Mouse (Mus musculus) midbrain, embryonic 12.5 days (tissue): ENCODE measurements at regions not wholly inside any gene's neighbourhood (a gene's known extent, or its start where the extent isn't known, plus 50 kb on each side); places are given as distances from the start of the nearest gene placed in this dataset.

Experiments used
- ATAC-seq: fragments of 200-750 bp; cut with Nextera tagmentation; 2 replicates; pipeline ENCODE4 v1.8.0; 2017; ENCODE audit warnings: low read depth, moderate TSS enrichment, moderate library complexity; ENCODE audit not compliant: low FRiP score
- H3K27ac ChIP-seq: fragments of 300-500 bp; sonication (generic); replicated peaks from 2 replicates; pipeline ENCODE4 v1.5.1; 2016; ENCODE audit warnings: mild to moderate bottlenecking
- H3K27me3 ChIP-seq: fragments of 300-500 bp; sonication (generic); 2 replicates; pipeline ENCODE4 v1.6.1; 2016; ENCODE audit warnings: mild to moderate bottlenecking
- H3K36me3 ChIP-seq: fragments of 300-500 bp; sonication (generic); 2 replicates; pipeline ENCODE4 v1.6.1; 2016
- H3K4me1 ChIP-seq: fragments of 300-500 bp; sonication (generic); 2 replicates; pipeline ENCODE4 v1.6.1; 2016
- H3K4me2 ChIP-seq: fragments of 300-500 bp; sonication (generic); replicated peaks from 2 replicates; pipeline ENCODE4 v1.6.1; 2016; ENCODE audit warnings: mild to moderate bottlenecking, moderate library complexity
- H3K4me3 ChIP-seq: fragments of 300-500 bp; sonication (generic); 2 replicates; pipeline ENCODE4 v1.5.1; 2016; ENCODE audit warnings: mild to moderate bottlenecking
- H3K9ac ChIP-seq: fragments of 300-500 bp; sonication (generic); replicated peaks from 2 replicates; pipeline ENCODE4 v1.6.1; 2016; ENCODE audit warnings: mild to moderate bottlenecking, moderate library complexity
- H3K9me3 ChIP-seq: fragments of 300-500 bp; sonication (generic); 2 replicates; pipeline ENCODE4 v1.6.1; 2016; ENCODE audit warnings: mild to moderate bottlenecking
- WGBS: fragments of 180-500 bp; shearing (Covaris S2); methylation state at CpG from one replicate; pipeline ENCODE4 v1.1.7; 2016; 5-methylcytosine and 5-hydroxymethylcytosine counted together

- no peak overlapping the region for H3K27ac ChIP-seq
- ATAC-seq, result no peak
- H3K4me2 ChIP-seq, result no peak overlapping the region
- no peaks in the 10 kb centered on the region for H3K36me3 ChIP-seq
- peaks cover 6% of the 10 kb centered on the region; the same call in 1 of the 2 replicates for H3K4me1 ChIP-seq
- H3K9ac ChIP-seq, result no peak overlapping the region
- no peaks in the 10 kb centered on the region for H3K9me3 ChIP-seq
- H3K4me3 ChIP-seq, result no peak overlapping the region
- H3K27me3 ChIP-seq, result 0 out of 2 replicates have a peak, but pooled peaks cover 5% of the 10 kb centered on the region
- 86% methylated on average over 4 of the region's 4 CpGs for WGBS
Observed at GRCm38 (mm10) chr10:87432306-87432705, 61.2 kb downstream of the Ascl1 start.

GRCm38 (mm10) chr10:87419940-87420385, 73.5 kb downstream of the Ascl1 start:
- Histone ChIP-seq H3K9ac (no peak overlapping the region), H3K36me3 (no peaks in the 10 kb centered on the region), H3K27me3 (no peaks in the 10 kb centered on the region), H3K4me2 (peak overlapping the region; percentile 37), H3K9me3 (no peaks in the 10 kb centered on the region), H3K4me1 (peaks cover 28% of the 10 kb centered on the region), H3K27ac (peak overlapping the region; percentile 92), H3K4me3 (no peak overlapping the region)
- WGBS, result 1% methylated on average over 6 of the region's 6 CpGs
- peak; percentile 87 for ATAC-seq

- Histone ChIP-seq H3K9ac (no peak overlapping the region), H3K4me1 (peaks cover 28% of the 10 kb centered on the region), H3K27me3 (no peaks in the 10 kb centered on the region), H3K4me3 (no peak overlapping the region), H3K36me3 (no peaks in the 10 kb centered on the region), H3K27ac (peak overlapping the region; percentile 92), H3K9me3 (no peaks in the 10 kb centered on the region), H3K4me2 (peak overlapping the region; percentile 37)
- WGBS, result 7% methylated on average over 7 of the region's 7 CpGs
- ATAC-seq, result peak; percentile 76
Observed at GRCm38 (mm10) chr10:87419245-87419939, 74.1 kb downstream of the Ascl1 start.

GRCm38 (mm10) chr10:87394296-87394921, 99.1 kb downstream of the Ascl1 start:
- H3K4me2 ChIP-seq, result no peak overlapping the region
- H3K4me1 ChIP-seq, result peaks cover 16% of the 10 kb centered on the region; the same call in 1 of the 2 replicates
- WGBS, result 50% methylated on average over 15 of the region's 15 CpGs
- H3K9ac ChIP-seq, result no peak overlapping the region
- H3K27me3 ChIP-seq, result no peaks in the 10 kb centered on the region
- ATAC-seq, result no peak
- no peak overlapping the region for H3K4me3 ChIP-seq
- H3K36me3 ChIP-seq, result no peaks in the 10 kb centered on the region
- H3K9me3 ChIP-seq, result no peaks in the 10 kb centered on the region
- H3K27ac ChIP-seq, result no peak overlapping the region

GRCm38 (mm10) chr10:87389148-87389547, 104.3 kb downstream of the Ascl1 start:
- no peak for ATAC-seq
- H3K4me1 ChIP-seq, result peaks cover 15% of the 10 kb centered on the region
- 45% methylated on average over 2 of the region's 2 CpGs for WGBS
- no peak overlapping the region for H3K9ac ChIP-seq
- no peak overlapping the region for H3K4me3 ChIP-seq
- no peak overlapping the region for H3K27ac ChIP-seq
- H3K36me3 ChIP-seq, result no peaks in the 10 kb centered on the region
- H3K27me3 ChIP-seq, result no peaks in the 10 kb centered on the region
- H3K9me3 ChIP-seq, result no peaks in the 10 kb centered on the region
- no peak overlapping the region for H3K4me2 ChIP-seq

- no peak overlapping the region for H3K27ac ChIP-seq
- WGBS, result 91% methylated on average over 4 of the region's 4 CpGs
- H3K36me3 ChIP-seq, result no peaks in the 10 kb centered on the region
- H3K4me2 ChIP-seq, result no peak overlapping the region
- H3K9me3 ChIP-seq, result no peaks in the 10 kb centered on the region
- H3K9ac ChIP-seq, result no peak overlapping the region
- no peak for ATAC-seq
- H3K4me1 ChIP-seq, result peaks cover 12% of the 10 kb centered on the region
- H3K4me3 ChIP-seq, result no peak overlapping the region
- H3K27me3 ChIP-seq, result no peaks in the 10 kb centered on the region
Observed at GRCm38 (mm10) chr10:87385276-87385675, 108.2 kb downstream of the Ascl1 start.

- no peak overlapping the region for H3K9ac ChIP-seq
- H3K4me1 ChIP-seq, result peaks cover 7% of the 10 kb centered on the region
- no peaks in the 10 kb centered on the region for H3K9me3 ChIP-seq
- 78% methylated on average over 9 of the region's 9 CpGs for WGBS
- no peak overlapping the region for H3K4me3 ChIP-seq
- no peaks in the 10 kb centered on the region for H3K27me3 ChIP-seq
- H3K27ac ChIP-seq, result no peak overlapping the region
- H3K36me3 ChIP-seq, result no peaks in the 10 kb centered on the region
- ATAC-seq, result no peak
- H3K4me2 ChIP-seq, result no peak overlapping the region
Observed at GRCm38 (mm10) chr10:87384606-87385206, 108.8 kb downstream of the Ascl1 start.

- no peaks in the 10 kb centered on the region for H3K27me3 ChIP-seq
- H3K4me3 ChIP-seq, result 0 out of 2 replicates have a peak overlapping the region, but pooled peaks have one; percentile 8
- H3K9ac ChIP-seq, result 0 out of 2 replicates have a peak overlapping the region, but pooled peaks have one; percentile 25
Observed at GRCm38 (mm10) chr10:87351400-87352172, 141.9 kb downstream of the Ascl1 start.

GRCm38 (mm10) chr10:87351079-87351399, 142.4 kb downstream of the Ascl1 start:
- 32% methylated on average over 8 of the region's 8 CpGs for WGBS
- Histone ChIP-seq H3K9me3 (no peaks in the 10 kb centered on the region), H3K4me3 (no peak overlapping the region), H3K27ac (peak overlapping the region; percentile 75), H3K9ac (no peak overlapping the region), H3K4me1 (peaks cover 21% of the 10 kb centered on the region), H3K27me3 (no peaks in the 10 kb centered on the region), H3K36me3 (no peaks in the 10 kb centered on the region), H3K4me2 (peak overlapping the region; percentile 35)
- ATAC-seq, result peak; percentile 69

More at GRCm38 (mm10) chr10:87351400-87352172, 141.9 kb downstream of the Ascl1 start:
- H3K4me2 ChIP-seq, result peak overlapping the region; percentile 35
- H3K9me3 ChIP-seq, result no peaks in the 10 kb centered on the region
- peaks cover 21% of the 10 kb centered on the region for H3K4me1 ChIP-seq
- peak; percentile 92 for ATAC-seq
- H3K27ac ChIP-seq, result peak overlapping the region; percentile 75
- 27% methylated on average over 19 of the region's 19 CpGs for WGBS
- H3K36me3 ChIP-seq, result no peaks in the 10 kb centered on the region

- H3K9me3 ChIP-seq, result peaks cover 4% of the 10 kb centered on the region; the same call in 1 of the 2 replicates
- no peak overlapping the region for H3K9ac ChIP-seq
- H3K27me3 ChIP-seq, result no peaks in the 10 kb centered on the region
- 97% methylated on average over 3 of the region's 3 CpGs for WGBS
- H3K4me1 ChIP-seq, result peaks cover 13% of the 10 kb centered on the region; the same call in 1 of the 2 replicates
- no peaks in the 10 kb centered on the region for H3K36me3 ChIP-seq
- no peak for ATAC-seq
- H3K4me3 ChIP-seq, result no peak overlapping the region
- no peak overlapping the region for H3K27ac ChIP-seq
- no peak overlapping the region for H3K4me2 ChIP-seq
Observed at GRCm38 (mm10) chr10:87335176-87335575, 158.3 kb downstream of the Ascl1 start.

- H3K27ac ChIP-seq, result no peak overlapping the region
Observed at GRCm38 (mm10) chr10:87333311-87333710, 160.1 kb downstream of the Ascl1 start.

More at GRCm38 (mm10) chr10:87333311-87333710, 160.1 kb downstream of the Ascl1 start:
- whole genome bisulfite sequencing, result 40% methylated on average over 6 of the region's 6 CpGs
- Histone ChIP-seq H3K4me1 (peaks cover 13% of the 10 kb centered on the region; the same call in 1 of the 2 replicates), H3K4me2 (no peak overlapping the region), H3K27me3 (no peaks in the 10 kb centered on the region), H3K9ac (no peak overlapping the region), H3K9me3 (peaks cover 4% of the 10 kb centered on the region; the same call in 1 of the 2 replicates), H3K36me3 (no peaks in the 10 kb centered on the region), H3K4me3 (no peak overlapping the region)
- ATAC-seq, result no peak
